Mouse (Mus musculus): ENCODE results near the gene Gm17087.

DNA sequence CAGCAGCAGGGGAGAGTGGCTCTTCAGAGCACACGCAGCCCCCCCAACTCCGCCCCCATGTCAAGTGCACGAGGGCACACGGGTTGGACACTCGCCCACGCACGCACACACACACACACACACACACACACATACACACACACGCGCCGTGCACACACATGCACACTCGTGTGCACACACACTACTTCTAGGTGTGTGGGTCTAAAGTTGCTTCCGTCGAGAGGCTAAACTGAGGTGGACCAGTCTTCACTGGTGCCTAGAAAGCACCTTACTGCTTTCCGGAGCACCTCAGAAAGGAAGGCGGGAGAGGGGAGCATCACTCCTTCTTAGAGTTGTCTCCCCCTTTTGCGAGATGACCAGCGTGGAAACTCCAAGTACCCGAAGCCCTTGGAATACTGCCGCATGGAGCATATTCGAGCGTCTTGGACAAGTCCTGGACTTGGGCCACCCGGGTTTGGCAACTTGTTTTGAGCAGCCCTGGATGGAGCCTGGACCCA, 41.5 kb downstream of the Gm17087 start, which contains the start of gene Pde10a:
- no peak for TF ChIP-seq GATA1 (IDR thresholded peaks at IDR 0.05; ENCODE audit: borderline replicate concordance, low read length)
- no peak for TF ChIP-seq FLI1 (IDR thresholded peaks at IDR 0.05; ENCODE audit: low read length)

Measured in megakaryocyte, embryonic 14.5 days (primary cell).